Mouse (Mus musculus) kidney, postnatal 0 days (tissue): Measurements from ENCODE around the gene Nasp. TPM values are rescaled to one million over a fixed set of nuclear protein-coding genes. Genes with fewer than 3 reads are reported as not detected.

Experiments used
- ATAC-seq: fragments of 200-750 bp; cut with Nextera tagmentation; replicated peaks from 2 replicates; pipeline ENCODE4 v1.8.0; 2017; ENCODE audit warnings: low read depth, moderate number of reproducible peaks, moderate TSS enrichment, moderate library complexity; ENCODE audit not compliant: low FRiP score
- DNase-seq: peaks from one replicate; pipeline ENCODE4 v3.0.0-alpha.2; 2016; ENCODE audit warnings: low spot score
- H3K27ac ChIP-seq: fragments of 300-500 bp; sonication (generic); 2 replicates; pipeline ENCODE4 v1.5.1; 2014; ENCODE audit warnings: mild to moderate bottlenecking
- H3K27me3 ChIP-seq: fragments of 300-500 bp; sonication (generic); 2 replicates; pipeline ENCODE4 v1.6.1; 2014; ENCODE audit warnings: low read length, mixed read lengths; ENCODE audit not compliant: insufficient read depth
- H3K36me3 ChIP-seq: fragments of 300-500 bp; sonication (generic); 2 replicates; pipeline ENCODE4 v1.6.1; 2014; ENCODE audit warnings: low read length, mixed read lengths; ENCODE audit not compliant: insufficient read depth
- H3K4me1 ChIP-seq: fragments of 300-500 bp; sonication (generic); replicated peaks from 2 replicates; pipeline ENCODE4 v1.6.1; 2014; ENCODE audit warnings: antibody characterized with exemption, low read length, mixed read lengths; ENCODE audit not compliant: insufficient read depth
- H3K4me2 ChIP-seq: fragments of 300-500 bp; sonication (generic); 2 replicates; pipeline ENCODE4 v1.6.1; 2014; ENCODE audit warnings: mild to moderate bottlenecking, low read length, moderate library complexity, mixed read lengths
- H3K4me3 ChIP-seq: fragments of 300-500 bp; sonication (generic); replicated peaks from 2 replicates; pipeline ENCODE4 v1.5.1; 2014; ENCODE audit warnings: low read depth, low read length
- H3K9ac ChIP-seq: fragments of 300-500 bp; sonication (generic); 2 replicates; pipeline ENCODE4 v1.6.1; 2014; ENCODE audit warnings: low read depth, low read length
- H3K9me3 ChIP-seq: fragments of 300-500 bp; sonication (generic); replicated peaks from 2 replicates; pipeline ENCODE4 v1.6.1; 2016; ENCODE audit warnings: low read length, inconsistent platforms, mixed read lengths
- CTCF ChIP-seq: IDR thresholded peaks from 2 replicates; pipeline ENCODE4 v1.5.1; 2016; ENCODE audit warnings: antibody characterized with exemption, low read depth, mild to moderate bottlenecking, moderate library complexity
- WGBS: fragments of 180-500 bp; shearing (Covaris S2); extraction: QIAGEN DNeasy Blood & Tissue Kit; methylation state at CpG from one replicate; pipeline ENCODE4 v1.1.7; 2014; 5-methylcytosine and 5-hydroxymethylcytosine counted together
- polyA plus RNA-seq: library from polyadenylated mRNA; unstranded; fragments of >200 nt; fragmentation: Nextera tagmentation; extraction: Ambion mirVana; gene quantifications from 2 replicates; pipeline ENCODE4 v1.2.1, GENCODE M21; 2015

The Nasp gene
- polyA plus RNA-seq, 1 experiment from 2014 or later: 82.7 TPM

- H3K27ac ChIP-seq: peak overlapping the region; percentile 70
- WGBS: 38% methylated on average over 2 of the region's 2 CpGs
- no peak for TF ChIP-seq CTCF
Measured at GRCm38 (mm10) chr4:116655100-116655499, 27.4 kb upstream of the Nasp start.

GRCm38 (mm10) chr4:116653228-116653627 lies 25.5 kb upstream of the Nasp start:
- no peak for TF ChIP-seq CTCF
- Histone ChIP-seq H3K9me3 (no peaks in the 10 kb centered on the region), H3K4me1 (peaks cover 4% of the 10 kb centered on the region; the same call in 1 of the 2 replicates), H3K27ac (no peak overlapping the region), H3K27me3 (no peaks in the 10 kb centered on the region), H3K4me3 (no peak overlapping the region), H3K9ac (no peak overlapping the region), H3K36me3 (peaks cover 4% of the 10 kb centered on the region; the same call in 1 of the 2 replicates), H3K4me2 (no peak overlapping the region)
- DNase-seq: no peak
- ATAC-seq: no peak
- 85% methylated on average over 6 of the region's 6 CpGs for WGBS

More at GRCm38 (mm10) chr4:116655100-116655499, 27.4 kb upstream of the Nasp start:
- Histone ChIP-seq H3K27me3 (no peaks in the 10 kb centered on the region), H3K9me3 (no peaks in the 10 kb centered on the region), H3K4me2 (no peak overlapping the region), H3K36me3 (no peaks in the 10 kb centered on the region), H3K9ac (no peak overlapping the region), H3K4me1 (peaks cover 2% of the 10 kb centered on the region; the same call in 1 of the 2 replicates), H3K4me3 (no peak overlapping the region)
- ATAC-seq (peak; percentile 21; the same call in 1 of the 2 replicates), DNase-seq (peak; percentile 40)

- Histone ChIP-seq H3K4me3 (peak overlapping the region; percentile 78), H3K9ac (peak overlapping the region; percentile 87), H3K4me2 (peak overlapping the region; percentile 70), H3K9me3 (no peaks in the 10 kb centered on the region), H3K4me1 (peaks cover 4% of the 10 kb centered on the region; the same call in 1 of the 2 replicates), H3K36me3 (peaks cover 4% of the 10 kb centered on the region), H3K27ac (peak overlapping the region; percentile 95; the same call in 1 of the 2 replicates), H3K27me3 (no peaks in the 10 kb centered on the region)
- ATAC-seq: no peak
- DNase-seq: no peak
- TF ChIP-seq CTCF: no peak
- WGBS: 10% methylated on average over 6 of the region's 6 CpGs
Measured at GRCm38 (mm10) chr4:116651797-116652135, 24.0 kb upstream of the Nasp start.

GRCm38 (mm10) chr4:116650924-116651796 lies 23.4 kb upstream of the Nasp start, which contains the start of gene Akr1a1:
Akr1a1 (minus strand) TSS chr4:116651680.
- peak within 1 kb of the TSS; percentile 87 for H3K9ac ChIP-seq
- peak within 1 kb of the TSS; percentile 70 for H3K4me2 ChIP-seq
- peak within 1 kb of the TSS; percentile 95 for H3K27ac ChIP-seq
- under 1% methylated on average over 39 of the region's 39 CpGs for WGBS
- H3K4me1 ChIP-seq: peaks cover 4% of the 10 kb centered on the region; the same call in 1 of the 2 replicates
- no peaks in the 10 kb centered on the region for H3K9me3 ChIP-seq
- no peaks in the 10 kb centered on the region for H3K27me3 ChIP-seq
- ATAC-seq (peak; percentile 97), DNase-seq (peak; percentile 98)
- TF ChIP-seq CTCF: no peak
- H3K36me3 ChIP-seq: peaks cover 8% of the 10 kb centered on the region
- H3K4me3 ChIP-seq: peak within 1 kb of the TSS; percentile 78

GRCm38 (mm10) chr4:116650365-116650764 lies 22.6 kb upstream of the Nasp start:
- DNase-seq: no peak
- WGBS: 24% methylated on average over 5 of the region's 5 CpGs
- Histone ChIP-seq H3K36me3 (peaks cover 8% of the 10 kb centered on the region), H3K4me3 (peak overlapping the region; percentile 78), H3K27ac (peak overlapping the region; percentile 95), H3K4me1 (peaks cover 4% of the 10 kb centered on the region; the same call in 1 of the 2 replicates), H3K27me3 (no peaks in the 10 kb centered on the region), H3K9me3 (no peaks in the 10 kb centered on the region), H3K9ac (peak overlapping the region; percentile 87), H3K4me2 (peak overlapping the region; percentile 70)
- ATAC-seq: no peak
- no peak for TF ChIP-seq CTCF

GRCm38 (mm10) chr4:116649411-116649810 lies 21.7 kb upstream of the Nasp start:
- ATAC-seq: no peak
- peak overlapping the region; percentile 70; the same call in 1 of the 2 replicates for H3K4me2 ChIP-seq

More at GRCm38 (mm10) chr4:116649411-116649810, 21.7 kb upstream of the Nasp start:
- Histone ChIP-seq H3K4me1 (peaks cover 4% of the 10 kb centered on the region; the same call in 1 of the 2 replicates), H3K27ac (no peak overlapping the region), H3K9me3 (no peaks in the 10 kb centered on the region), H3K36me3 (peaks cover 8% of the 10 kb centered on the region), H3K9ac (no peak overlapping the region), H3K27me3 (no peaks in the 10 kb centered on the region), H3K4me3 (no peak overlapping the region)
- no peak for TF ChIP-seq CTCF
- WGBS: 87% methylated on average over 2 of the region's 2 CpGs
- DNase-seq: no peak
